Mouse (Mus musculus) liver, embryonic 13.5 days (tissue): ENCODE measurements at regions not wholly inside any gene's neighbourhood (a gene's known extent, or its start where the extent isn't known, plus 50 kb on each side); places are given as distances from the start of the nearest gene placed in this dataset.
"Not testable (repeated sequence)": the region's sequence is repeated elsewhere in the genome, so short reads cannot be mapped to it uniquely, and the experiment has no call there.

Source experiments
- ATAC-seq: fragments of 200-750 bp; cut with Nextera tagmentation; 2 replicates; pipeline ENCODE4 v1.8.0; 2017; ENCODE audit warnings: low read depth, mild to moderate bottlenecking, moderate number of reproducible peaks, moderate library complexity
- DNase-seq: peaks from one replicate; pipeline ENCODE4 v3.0.0; 2022
- H3K27ac ChIP-seq: fragments of 300-500 bp; sonication (generic); 2 replicates; pipeline ENCODE4 v1.5.1; 2015; ENCODE audit warnings: moderate library complexity, mild to moderate bottlenecking, inconsistent platforms
- H3K27me3 ChIP-seq: fragments of 300-500 bp; sonication (generic); 2 replicates; pipeline ENCODE4 v1.6.1; 2015; ENCODE audit warnings: mild to moderate bottlenecking, inconsistent platforms
- H3K36me3 ChIP-seq: fragments of 300-500 bp; sonication (generic); 2 replicates; pipeline ENCODE4 v1.6.1; 2015; ENCODE audit warnings: mild to moderate bottlenecking, inconsistent platforms
- H3K4me1 ChIP-seq: fragments of 300-500 bp; sonication (generic); replicated peaks from 2 replicates; pipeline ENCODE4 v1.6.1; 2015; ENCODE audit warnings: inconsistent platforms
- H3K4me2 ChIP-seq: fragments of 300-500 bp; sonication (generic); 2 replicates; pipeline ENCODE4 v1.6.1; 2015; ENCODE audit warnings: inconsistent platforms, mild to moderate bottlenecking, moderate library complexity
- H3K4me3 ChIP-seq: fragments of 300-500 bp; sonication (generic); replicated peaks from 2 replicates; pipeline ENCODE4 v1.5.1; 2015; ENCODE audit warnings: mild to moderate bottlenecking, inconsistent platforms
- H3K9ac ChIP-seq: fragments of 300-500 bp; sonication (generic); 2 replicates; pipeline ENCODE4 v1.6.1; 2015; ENCODE audit warnings: mild to moderate bottlenecking, inconsistent platforms
- H3K9me3 ChIP-seq: fragments of 300-500 bp; sonication (generic); replicated peaks from 2 replicates; pipeline ENCODE4 v1.6.1; 2016; ENCODE audit warnings: inconsistent platforms
- WGBS: fragments of 180-500 bp; shearing (Covaris S2); methylation state at CpG from one replicate; pipeline ENCODE4 v1.1.7; 2015; ENCODE audit not compliant: insufficient replicate concordance; 5-methylcytosine and 5-hydroxymethylcytosine counted together

- DNase-seq (no peak), ATAC-seq (no peak)
- no peak overlapping the region for H3K9ac ChIP-seq
- no peaks in the 10 kb centered on the region for H3K36me3 ChIP-seq
- no peaks in the 10 kb centered on the region for H3K9me3 ChIP-seq
- H3K4me3 ChIP-seq, result no peak overlapping the region
- H3K4me2 ChIP-seq, result no peak overlapping the region
- no peak overlapping the region for H3K27ac ChIP-seq
- H3K27me3 ChIP-seq, result no peaks in the 10 kb centered on the region
- no peaks in the 10 kb centered on the region for H3K4me1 ChIP-seq
- 53% methylated on average over 5 of the region's 5 CpGs for WGBS
Measured at GRCm38 (mm10) chr4:31343312-31344248, 620.3 kb upstream of the Map3k7 start.

- not testable (repeated sequence) for H3K36me3 ChIP-seq, H3K9ac ChIP-seq, H3K4me2 ChIP-seq, H3K27me3 ChIP-seq, H3K27ac ChIP-seq, H3K9me3 ChIP-seq, ATAC-seq, H3K4me1 ChIP-seq, DNase-seq, H3K4me3 ChIP-seq
- 83% methylated on average over 2 of the region's 3 CpGs for WGBS
Measured at GRCm38 (mm10) chr4:31354046-31354445, 609.9 kb upstream of the Map3k7 start.

- WGBS, result 59% methylated on average over 2 of the region's 2 CpGs
- Histone ChIP-seq H3K9ac (no peak overlapping the region), H3K27me3 (no peaks in the 10 kb centered on the region), H3K4me1 (no peaks in the 10 kb centered on the region), H3K9me3 (no peaks in the 10 kb centered on the region), H3K4me2 (no peak overlapping the region), H3K4me3 (no peak overlapping the region), H3K36me3 (no peaks in the 10 kb centered on the region), H3K27ac (no peak overlapping the region)
- ATAC-seq (no peak), DNase-seq (no peak)
Measured at GRCm38 (mm10) chr4:31354953-31355352, 608.9 kb upstream of the Map3k7 start.

GRCm38 (mm10) chr4:31366172-31366571 is 597.7 kb upstream of the Map3k7 start:
- 0 out of 2 replicates have a peak, but pooled peaks cover 3% of the 10 kb centered on the region for H3K9me3 ChIP-seq
- H3K27me3 ChIP-seq, result no peaks in the 10 kb centered on the region
- no peak for DNase-seq
- no peaks in the 10 kb centered on the region for H3K36me3 ChIP-seq
- H3K4me2 ChIP-seq, result no peak overlapping the region
- no peak overlapping the region for H3K27ac ChIP-seq
- no peak overlapping the region for H3K4me3 ChIP-seq
- no peak overlapping the region for H3K9ac ChIP-seq
- 37% methylated on average over 1 of the region's 1 CpGs for WGBS
- no peak for ATAC-seq
- H3K4me1 ChIP-seq, result no peaks in the 10 kb centered on the region

GRCm38 (mm10) chr4:31367031-31367430 is 596.9 kb upstream of the Map3k7 start:
- no peak overlapping the region for H3K4me2 ChIP-seq
- no peaks in the 10 kb centered on the region for H3K36me3 ChIP-seq
- H3K9ac ChIP-seq, result no peak overlapping the region
- no peaks in the 10 kb centered on the region for H3K4me1 ChIP-seq
- H3K9me3 ChIP-seq, result 0 out of 2 replicates have a peak, but pooled peaks cover 3% of the 10 kb centered on the region
- DNase-seq (no peak), ATAC-seq (no peak)
- 56% methylated on average over 5 of the region's 5 CpGs for WGBS
- H3K27me3 ChIP-seq, result no peaks in the 10 kb centered on the region
- no peak overlapping the region for H3K27ac ChIP-seq
- no peak overlapping the region for H3K4me3 ChIP-seq

- H3K4me3 ChIP-seq, result no peak overlapping the region
- ATAC-seq, result no peak
- no peaks in the 10 kb centered on the region for H3K27me3 ChIP-seq
- no peak for DNase-seq
- no peaks in the 10 kb centered on the region for H3K4me1 ChIP-seq
- no peaks in the 10 kb centered on the region for H3K9me3 ChIP-seq
- H3K27ac ChIP-seq, result no peak overlapping the region
- 64% methylated on average over 7 of the region's 7 CpGs for WGBS
- no peaks in the 10 kb centered on the region for H3K36me3 ChIP-seq
- no peak overlapping the region for H3K4me2 ChIP-seq
- H3K9ac ChIP-seq, result no peak overlapping the region
Measured at GRCm38 (mm10) chr4:31370062-31370461, 593.8 kb upstream of the Map3k7 start.

- H3K36me3 ChIP-seq, result no peaks in the 10 kb centered on the region
- WGBS, result 68% methylated on average over 8 of the region's 8 CpGs
- ATAC-seq (no peak), DNase-seq (no peak)
- H3K4me3 ChIP-seq, result no peak overlapping the region
- H3K27me3 ChIP-seq, result no peaks in the 10 kb centered on the region
- H3K4me2 ChIP-seq, result no peak overlapping the region
- H3K27ac ChIP-seq, result no peak overlapping the region
- H3K4me1 ChIP-seq, result no peaks in the 10 kb centered on the region
- no peak overlapping the region for H3K9ac ChIP-seq
- no peaks in the 10 kb centered on the region for H3K9me3 ChIP-seq
Measured at GRCm38 (mm10) chr4:31381069-31381969, 582.6 kb upstream of the Map3k7 start.

GRCm38 (mm10) chr4:31392932-31393632 is 570.8 kb upstream of the Map3k7 start:
- DNase-seq (no peak), ATAC-seq (no peak)
- H3K4me3 ChIP-seq, result no peak overlapping the region
- H3K4me1 ChIP-seq, result no peaks in the 10 kb centered on the region
- no peak overlapping the region for H3K4me2 ChIP-seq
- H3K27ac ChIP-seq, result no peak overlapping the region
- no peaks in the 10 kb centered on the region for H3K27me3 ChIP-seq
- no peaks in the 10 kb centered on the region for H3K36me3 ChIP-seq
- WGBS, result 60% methylated on average over 4 of the region's 4 CpGs
- H3K9me3 ChIP-seq, result no peaks in the 10 kb centered on the region
- H3K9ac ChIP-seq, result no peak overlapping the region

- no peaks in the 10 kb centered on the region for H3K27me3 ChIP-seq
- H3K9ac ChIP-seq, result no peak overlapping the region
- H3K9me3 ChIP-seq, result no peaks in the 10 kb centered on the region
- WGBS, result 53% methylated on average over 4 of the region's 4 CpGs
- no peaks in the 10 kb centered on the region for H3K36me3 ChIP-seq
- no peaks in the 10 kb centered on the region for H3K4me1 ChIP-seq
- no peak overlapping the region for H3K4me3 ChIP-seq
- no peak overlapping the region for H3K4me2 ChIP-seq
- DNase-seq, result no peak
- H3K27ac ChIP-seq, result no peak overlapping the region
- no peak for ATAC-seq
Measured at GRCm38 (mm10) chr4:31395538-31395937, 568.4 kb upstream of the Map3k7 start.

GRCm38 (mm10) chr4:31403976-31404375 is 559.9 kb upstream of the Map3k7 start:
- Histone ChIP-seq H3K4me3 (no peak overlapping the region), H3K9ac (no peak overlapping the region), H3K4me2 (no peak overlapping the region), H3K27me3 (no peaks in the 10 kb centered on the region), H3K9me3 (no peaks in the 10 kb centered on the region), H3K36me3 (no peaks in the 10 kb centered on the region), H3K27ac (no peak overlapping the region), H3K4me1 (no peaks in the 10 kb centered on the region)
- ATAC-seq (no peak), DNase-seq (no peak)
- 54% methylated on average over 8 of the region's 8 CpGs for WGBS
